Mouse (Mus musculus): ENCODE data around the gene Chfr.

GRCm38 (mm10) chr5:110181716-110182115 is 46.1 kb downstream of the Chfr start:
- TF ChIP-seq POLR2A (IDR thresholded peaks at IDR 0.05; ENCODE audit: insufficient read length, low read depth) (no peak), TCF12 (IDR thresholded peaks at IDR 0.05; ENCODE audit: insufficient read depth, poor library complexity, severe bottlenecking) (no peak), TCF3 (IDR thresholded peaks at IDR 0.05; ENCODE audit: insufficient read length, low read depth) (no peak), REST (IDR thresholded peaks at IDR 0.05; ENCODE audit: insufficient read depth, insufficient read length) (no peak), MAX (IDR thresholded peaks at IDR 0.05; ENCODE audit: low read depth) (no peak), MYOG (IDR thresholded peaks at IDR 0.05; ENCODE audit: control insufficient read depth in 1 of 3, insufficient read depth in 1 of 3, insufficient read length in 2 of 3, low read depth in 2 of 3) (no peak), CEBPB (IDR thresholded peaks at IDR 0.05; ENCODE audit: insufficient read depth, poor library complexity, severe bottlenecking) (no peak), SRF (IDR thresholded peaks at IDR 0.05; ENCODE audit: control insufficient read depth, insufficient read length, low read depth) (no peak), USF1 (IDR thresholded peaks at IDR 0.05; ENCODE audit: low read depth) (no peak)

Data from myocyte (in vitro differentiated cells).